Mouse (Mus musculus) heart, postnatal 4 days (tissue): ENCODE measurements around the gene Eapp. TPM values are rescaled to one million over a fixed set of nuclear protein-coding genes. Genes with fewer than 3 reads are reported as not detected.
A peak's percentile ranks its signal among the peaks of the same experiment; 100 is the strongest.
"Not testable (repeated sequence)": the region's sequence is repeated elsewhere in the genome, so short reads cannot be mapped to it uniquely, and the experiment has no call there.

Experiments used
- DNase-seq: peaks from one replicate; pipeline ENCODE4 v3.0.0; 2021
- total RNA-seq, 2 experiments: library from RNA; stranded (reverse); gene quantifications; 2 replicates each; pipeline ENCODE4 v1.2.3; 2021

The Eapp gene
- total RNA-seq = 10 to 100 TPM; 26.8 to 27.4 TPM

GRCm38 (mm10) chr12:54695511-54696241 lies at the start of gene Eapp:
Gene Eapp (minus strand): TSS chr12:54695897.
- DNase-seq = peak; percentile 96

GRCm38 (mm10) chr12:54738661-54739243 lies 43.1 kb upstream of the Eapp start:
- not testable (repeated sequence) for DNase-seq

GRCm38 (mm10) chr12:54737891-54738660 lies 42.4 kb upstream of the Eapp start:
- DNase-seq = not testable (repeated sequence)

GRCm38 (mm10) chr12:54734307-54735131 lies 38.8 kb upstream of the Eapp start:
- peak; percentile 49 for DNase-seq

- not testable (repeated sequence) for DNase-seq
Measured at GRCm38 (mm10) chr12:54729140-54730059, 33.7 kb upstream of the Eapp start.

- DNase-seq = not testable (repeated sequence)
Measured at GRCm38 (mm10) chr12:54718871-54719786, 23.4 kb upstream of the Eapp start.

GRCm38 (mm10) chr12:54717516-54717915 lies 21.8 kb upstream of the Eapp start:
- DNase-seq = not testable (repeated sequence)

- DNase-seq = peak; percentile 75
Measured at GRCm38 (mm10) chr12:54713822-54714626, 18.3 kb upstream of the Eapp start.

- peak; percentile 43 for DNase-seq
Measured at GRCm38 (mm10) chr12:54710494-54710879, 14.8 kb upstream of the Eapp start.

- DNase-seq = not testable (repeated sequence)
Measured at GRCm38 (mm10) chr12:54709691-54710493, 14.2 kb upstream of the Eapp start.

GRCm38 (mm10) chr12:54699394-54699793 lies 3.7 kb upstream of the Eapp start:
- DNase-seq = no peak

- no peak for DNase-seq
Measured at GRCm38 (mm10) chr12:54697791-54698250, 2.1 kb upstream of the Eapp start.

- DNase-seq = peak; percentile 26
Measured at GRCm38 (mm10) chr12:54697003-54697597, 1.4 kb upstream of the Eapp start.

- DNase-seq = peak; percentile 96
Measured at GRCm38 (mm10) chr12:54696242-54697002, 725 bp upstream of the Eapp start.

- DNase-seq = no peak
Measured at GRCm38 (mm10) chr12:54694847-54695510, 718 bp downstream of the Eapp start.

- no peak for DNase-seq
Measured at GRCm38 (mm10) chr12:54689082-54689481, 6.6 kb downstream of the Eapp start.
